Mouse (Mus musculus) cerebellum, postnatal 14 days (tissue): ENCODE data around the gene Fam204a.
A peak's percentile ranks its signal among the peaks of the same experiment; 100 is the strongest.

Experiments
- DNase-seq, 2 experiments: peaks; one replicate each; pipeline ENCODE4 v3.0.0; 2021; ENCODE audit warnings: mixed read lengths in 2 of 2

The Fam204a gene

DNA sequence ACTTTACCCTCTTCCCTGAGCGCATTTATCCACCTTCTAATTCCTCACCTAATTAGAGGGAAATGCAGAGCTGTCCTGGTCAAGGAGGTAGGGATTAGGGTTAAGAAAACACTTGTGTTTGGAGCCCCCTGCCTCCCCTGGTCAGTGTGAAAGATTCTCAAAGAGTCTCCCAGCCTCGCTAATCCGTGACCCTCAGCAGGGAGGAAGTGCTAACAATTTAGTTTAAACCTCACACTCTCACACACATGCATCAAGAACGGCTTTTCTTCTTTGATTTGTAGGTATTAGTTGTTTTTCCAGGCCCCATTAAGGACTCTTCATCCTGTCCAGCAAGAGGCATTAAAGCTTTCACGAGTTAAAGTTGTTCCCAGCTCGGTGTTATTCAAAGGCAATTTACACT is 66.7 kb downstream of the Fam204a start:
- DNase-seq = no peak

DNA sequence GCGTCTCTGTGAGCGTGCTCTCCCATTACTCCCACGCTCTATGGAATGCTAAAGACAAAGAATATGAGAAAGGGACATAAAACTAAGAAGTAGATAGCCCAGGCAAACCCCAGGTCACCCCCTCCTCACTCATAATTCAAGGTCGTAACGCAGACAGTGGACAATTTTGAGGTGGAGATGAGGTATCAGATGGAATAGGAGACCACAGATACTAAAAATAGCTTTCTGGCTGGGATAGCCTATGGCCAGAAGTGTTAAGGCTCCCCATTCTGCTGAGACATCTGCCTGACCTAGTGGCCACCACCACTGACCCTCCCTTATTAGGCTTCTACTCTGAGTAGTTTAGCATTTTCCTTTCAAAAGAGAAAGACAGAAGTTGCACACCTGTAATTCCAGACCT is 71.2 kb downstream of the Fam204a start:
- DNase-seq = no peak

GRCm38 (mm10) chr19:60153096-60153495 is 73.4 kb downstream of the Fam204a start:
- peak in 1 of 2 experiments; percentile 3 for DNase-seq

DNA sequence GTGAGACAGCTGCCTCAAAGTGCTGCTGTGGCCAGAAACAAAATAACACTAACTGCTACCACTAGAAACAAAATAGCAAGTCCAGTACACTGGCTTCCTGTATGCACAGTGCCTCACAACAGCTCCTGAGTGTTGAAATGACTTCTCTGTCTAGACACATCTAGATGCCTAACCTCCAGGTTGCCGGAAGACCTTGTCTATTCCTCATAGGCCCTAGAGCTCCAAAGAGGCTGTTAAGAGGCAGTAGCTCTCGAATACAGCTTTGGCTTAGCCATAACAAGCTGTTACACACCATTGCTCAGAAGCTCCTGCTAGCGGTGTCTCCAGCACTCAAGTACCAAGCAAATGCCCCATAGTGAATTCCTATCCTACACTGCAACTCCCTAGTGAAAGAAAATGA is 76.4 kb downstream of the Fam204a start:
- no peak for DNase-seq

DNA sequence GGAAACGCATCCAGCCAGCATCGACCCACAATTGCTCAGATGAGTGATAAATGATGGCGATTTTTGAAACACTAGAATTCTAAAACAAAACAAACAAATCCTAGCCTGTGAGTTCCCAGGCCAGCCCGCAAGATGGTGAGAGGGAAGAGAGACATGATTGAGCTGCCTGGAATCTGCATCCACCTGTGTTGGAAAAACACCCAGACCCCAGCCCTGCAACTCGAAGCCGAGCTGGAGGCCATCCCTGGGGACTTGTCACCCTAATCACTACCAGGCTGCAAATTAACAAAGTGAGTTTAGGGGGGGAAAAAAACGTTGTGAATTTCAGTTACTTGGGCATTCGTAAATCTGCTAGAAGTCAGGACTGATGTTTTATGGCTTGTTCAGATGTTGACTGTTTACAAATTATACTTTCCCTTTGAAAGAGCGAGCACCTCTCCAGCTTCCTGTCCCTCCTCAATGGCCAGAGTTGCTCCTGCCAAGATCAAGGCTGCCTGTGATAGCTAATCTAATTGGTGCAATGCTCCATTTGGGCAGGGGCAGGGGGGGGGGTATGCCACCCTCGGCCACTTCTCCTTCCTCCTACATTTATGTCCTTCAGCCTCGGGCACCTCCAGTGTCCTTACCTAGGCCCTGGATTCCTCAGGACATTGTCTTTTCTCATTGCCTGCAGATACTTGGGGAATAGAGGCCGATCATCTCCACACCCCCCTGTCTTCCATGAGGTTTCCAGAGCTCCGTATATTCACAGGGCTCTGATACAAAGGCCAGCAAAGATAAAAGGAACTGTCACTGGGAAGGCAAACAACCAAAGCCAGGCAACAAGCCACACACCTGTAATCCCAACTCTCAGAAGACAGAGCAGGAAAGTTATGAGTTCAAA is 77.2 kb downstream of the Fam204a start:
- no peak for DNase-seq
